In the genomic region with DNA sequence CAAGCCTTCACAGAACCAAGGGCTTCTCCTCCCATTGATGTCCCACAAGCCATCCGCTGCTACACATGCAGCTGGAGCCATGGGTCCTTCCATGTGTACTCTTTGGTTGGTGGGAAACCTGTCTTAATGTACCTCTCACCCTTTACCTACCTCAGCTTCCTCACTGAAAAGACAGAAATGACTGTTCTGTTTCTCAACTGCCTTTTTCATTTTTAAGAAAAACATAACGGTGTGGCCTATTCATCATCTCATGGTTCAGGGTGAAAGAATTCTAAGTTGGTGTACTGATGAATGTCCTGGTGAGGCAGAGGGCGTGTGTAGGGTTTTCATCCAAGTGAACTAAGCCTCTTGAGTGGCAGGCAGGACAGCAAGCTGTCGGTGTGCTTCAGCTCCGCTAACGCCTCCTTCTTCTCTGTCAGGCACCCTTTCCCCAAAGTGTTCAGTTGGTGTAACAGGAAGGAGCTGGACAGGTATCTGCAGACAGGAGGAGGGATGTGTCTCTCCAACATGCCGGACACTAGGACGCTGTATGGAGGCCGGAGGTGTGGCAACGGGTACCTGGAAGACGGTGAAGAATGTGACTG, we compare ENCODE assay signal across 16 mouse cellular contexts. TPM values are rescaled to one million over a fixed set of nuclear protein-coding genes. Genes with fewer than 3 reads are reported as not detected.
DNase-seq lines count a peak whose midpoint lies in the region; ATAC-seq and TF ChIP-seq lines count a peak whose summit lies in the region.
"Had no signal": no experiment of that assay in that cellular context is flagged by ENCODE, and none has a peak within 500 bp of the region (broad histone marks: within the 10 kb centered on the region; RNA-seq: fewer than 3 reads in every experiment).

No protein-coding gene starts in this region.

- H3K27me3 ChIP-seq in limb, embryonic 15.5 days, result no peaks in the 10 kb centered on the region
- no peaks in the 10 kb centered on the region for H3K27me3 ChIP-seq in limb, embryonic 10.5 days (ENCODE audit: low read depth, poor library complexity, severe bottlenecking)
- H3K27me3 ChIP-seq in stomach, embryonic 16.5 days (ENCODE audit: control insufficient read depth, insufficient read depth, low read length), result no peaks in the 10 kb centered on the region
- H3K27me3 ChIP-seq: midbrain, embryonic 13.5 days had no signal

- no peak for DNase-seq in gastrocnemius, adult 2 months
- no peak for DNase-seq in gastrocnemius, postnatal 10 days
- no peak for DNase-seq in limb, embryonic 10.5 days (ENCODE audit: low spot score)
- no peak for DNase-seq in urinary bladder, postnatal 25 days (ENCODE audit: low spot score)
- DNase-seq: adrenal gland, adult 8-10 months; cerebellum, adult 9-10 months; right cerebral cortex, adult 18-20 months; thymus, adult 2 months had no signal

- no peak overlapping the region for H3K9ac ChIP-seq in limb, embryonic 15.5 days
- H3K9ac ChIP-seq in stomach, embryonic 16.5 days (ENCODE audit: low read length), result no peak overlapping the region
- H3K9ac ChIP-seq: liver, embryonic 14.5 days; midbrain, embryonic 13.5 days had no signal

- no peak overlapping the region for H3K4me3 ChIP-seq in gastrocnemius, adult 2 months
- H3K4me3 ChIP-seq in limb, embryonic 15.5 days, result no peak overlapping the region
- H3K4me3 ChIP-seq in limb, embryonic 10.5 days, result no peak overlapping the region
- H3K4me3 ChIP-seq in brown adipose tissue, adult 24 weeks (ENCODE audit: insufficient read depth, low read depth, low read length), result no peak overlapping the region
- H3K4me3 ChIP-seq in stomach, embryonic 16.5 days (replicated peaks; ENCODE audit: low read length), result no peak overlapping the region
- H3K4me3 ChIP-seq: midbrain, embryonic 13.5 days had no signal

- no peak for TF ChIP-seq CTCF in gastrocnemius, adult 2 months (IDR thresholded peaks at IDR 0.05)

- H3K36me3 ChIP-seq in limb, embryonic 15.5 days, result peaks cover 41% of the 10 kb centered on the region
- H3K36me3 ChIP-seq in limb, embryonic 10.5 days, result peaks cover 31% of the 10 kb centered on the region
- peaks cover 3% of the 10 kb centered on the region; the same call in 1 of the 2 replicates for H3K36me3 ChIP-seq in stomach, embryonic 16.5 days (ENCODE audit: control insufficient read depth, insufficient read depth, low read length)

- H3K9me3 ChIP-seq in limb, embryonic 15.5 days, result no peaks in the 10 kb centered on the region
- H3K9me3 ChIP-seq in limb, embryonic 10.5 days (replicated peaks), result no peaks in the 10 kb centered on the region
- H3K9me3 ChIP-seq in stomach, embryonic 16.5 days (replicated peaks; ENCODE audit: control insufficient read depth, low read length), result no peaks in the 10 kb centered on the region
- H3K9me3 ChIP-seq: midbrain, embryonic 13.5 days had no signal

- no peak for ATAC-seq in limb, embryonic 15.5 days (ENCODE audit: insufficient number of reproducible peaks, low FRiP score, low TSS enrichment, low read depth)
- no peak for ATAC-seq in stomach, embryonic 16.5 days (ENCODE audit: insufficient read depth, low FRiP score)
- no peak for ATAC-seq in erythroid progenitor cell, adult 5-6 weeks (replicated peaks; ENCODE audit: low FRiP score, poor library complexity, severe bottlenecking)
- ATAC-seq: forebrain, embryonic 14.5 days; midbrain, embryonic 13.5 days had no signal

- intact Hi-C loops in gastrocnemius, adult 2 months (cut with DNase I), result loop anchor here (5.0 kb wide), 2 partner anchors 90 to 110 kb away; no protein-coding TSS in a partner anchor

- no peak overlapping the region for H3K4me2 ChIP-seq in limb, embryonic 15.5 days
- H3K4me2 ChIP-seq in stomach, embryonic 16.5 days (ENCODE audit: low read depth, low read length), result no peak overlapping the region
- H3K4me2 ChIP-seq: midbrain, embryonic 13.5 days had no signal

- 90% methylated on average over 11 of the region's 11 CpGs for WGBS in limb, embryonic 15.5 days
- WGBS in limb, embryonic 10.5 days, result 92% methylated on average over 11 of the region's 11 CpGs
- 80% methylated on average over 11 of the region's 11 CpGs for WGBS in stomach, embryonic 16.5 days

- H3K27ac ChIP-seq in gastrocnemius, adult 2 months, result peak overlapping the region; percentile 64
- H3K27ac ChIP-seq in limb, embryonic 15.5 days, result 0 out of 2 replicates have a peak overlapping the region, but pooled peaks have one; percentile 50
- no peak overlapping the region for H3K27ac ChIP-seq in limb, embryonic 10.5 days
- H3K27ac ChIP-seq in brown adipose tissue, adult 24 weeks (replicated peaks; ENCODE audit: low read depth, low read length), result peak overlapping the region; percentile 48
- H3K27ac ChIP-seq in stomach, embryonic 16.5 days (ENCODE audit: low read length), result peak overlapping the region; percentile 31
- H3K27ac ChIP-seq: liver, embryonic 14.5 days; midbrain, embryonic 13.5 days had no signal

- no peaks in the 10 kb centered on the region for H3K4me1 ChIP-seq in limb, embryonic 15.5 days
- 0 out of 2 replicates have a peak, but pooled peaks cover 4% of the 10 kb centered on the region for H3K4me1 ChIP-seq in limb, embryonic 10.5 days
- peaks cover 12% of the 10 kb centered on the region for H3K4me1 ChIP-seq in brown adipose tissue, adult 24 weeks (ENCODE audit: control insufficient read depth, insufficient read depth, insufficient read length, low read length)
- H3K4me1 ChIP-seq in stomach, embryonic 16.5 days (ENCODE audit: control insufficient read depth, insufficient read depth, low read length), result 0 out of 2 replicates have a peak, but pooled peaks cover 2% of the 10 kb centered on the region
- H3K4me1 ChIP-seq: midbrain, embryonic 13.5 days had no signal

RNA-seq across cellular contexts. Expression of gene Nipal4, which starts 39.4 kb away (rescaled TPM):
- not detected for total RNA-seq in gastrocnemius, adult 2 months (2021)
- total RNA-seq in gastrocnemius, postnatal 10 days (2021), result under 1 TPM; 0.16 to 0.23 TPM
- polyA plus RNA-seq in limb, embryonic 15.5 days (2015; fragmentation: Nextera tagmentation; extraction: Ambion mirVana), result 15.2 and 15.9 TPM in 2 replicates
- 0.36 TPM in 2 replicates for polyA plus RNA-seq in limb, embryonic 10.5 days (2016; fragmentation: Nextera tagmentation; extraction: Ambion mirVana)
- not detected in 2 replicates for polyA plus RNA-seq in brown adipose tissue, adult 24 weeks (2012; ENCODE audit: insufficient read depth, insufficient read length, missing spikeins)
- 7.8 and 10.1 TPM in 2 replicates for polyA plus RNA-seq in stomach, embryonic 16.5 days (2015; fragmentation: Nextera tagmentation; extraction: Ambion mirVana)
- total RNA-seq in erythroid progenitor cell, adult 5-6 weeks (2015; ENCODE audit: low replicate concordance), result not detected in 2 replicates
- not detected in 2 replicates for total RNA-seq in erythroid progenitor cell, adult 5-6 weeks (2017; ENCODE audit: low replicate concordance)
- total RNA-seq: granulocyte monocyte progenitor cell, adult 5-6 weeks had no signal
